Mouse (Mus musculus) layer of hippocampus, postnatal 25 days (tissue): ENCODE results near the gene Dmc1. TPM values are rescaled to one million over a fixed set of nuclear protein-coding genes. Genes with fewer than 3 reads are reported as not detected.
A peak's percentile ranks its signal among the peaks of the same experiment; 100 is the strongest.

Experiments
- DNase-seq, 2 experiments: peaks; one replicate each; pipeline ENCODE4 v3.0.0; 2022; ENCODE audit warnings: mixed read lengths in 2 of 2, low spot score in 1 of 2; ENCODE audit errors: extremely low spot score in 1 of 2
- microRNA-seq, 2 experiments: library from miRNA; unstranded; fragments of <30 nt; microRNA quantifications; one replicate each; pipeline ENCODE4 v1.2.0; 2021
- total RNA-seq, 2 experiments: library from RNA; stranded (reverse); gene quantifications; 2 replicates each; pipeline ENCODE4 v1.2.3; 2021

Gene Dmc1
- total RNA-seq, 2 experiments from 2014 or later = 0.57 to 0.92 TPM

DNA sequence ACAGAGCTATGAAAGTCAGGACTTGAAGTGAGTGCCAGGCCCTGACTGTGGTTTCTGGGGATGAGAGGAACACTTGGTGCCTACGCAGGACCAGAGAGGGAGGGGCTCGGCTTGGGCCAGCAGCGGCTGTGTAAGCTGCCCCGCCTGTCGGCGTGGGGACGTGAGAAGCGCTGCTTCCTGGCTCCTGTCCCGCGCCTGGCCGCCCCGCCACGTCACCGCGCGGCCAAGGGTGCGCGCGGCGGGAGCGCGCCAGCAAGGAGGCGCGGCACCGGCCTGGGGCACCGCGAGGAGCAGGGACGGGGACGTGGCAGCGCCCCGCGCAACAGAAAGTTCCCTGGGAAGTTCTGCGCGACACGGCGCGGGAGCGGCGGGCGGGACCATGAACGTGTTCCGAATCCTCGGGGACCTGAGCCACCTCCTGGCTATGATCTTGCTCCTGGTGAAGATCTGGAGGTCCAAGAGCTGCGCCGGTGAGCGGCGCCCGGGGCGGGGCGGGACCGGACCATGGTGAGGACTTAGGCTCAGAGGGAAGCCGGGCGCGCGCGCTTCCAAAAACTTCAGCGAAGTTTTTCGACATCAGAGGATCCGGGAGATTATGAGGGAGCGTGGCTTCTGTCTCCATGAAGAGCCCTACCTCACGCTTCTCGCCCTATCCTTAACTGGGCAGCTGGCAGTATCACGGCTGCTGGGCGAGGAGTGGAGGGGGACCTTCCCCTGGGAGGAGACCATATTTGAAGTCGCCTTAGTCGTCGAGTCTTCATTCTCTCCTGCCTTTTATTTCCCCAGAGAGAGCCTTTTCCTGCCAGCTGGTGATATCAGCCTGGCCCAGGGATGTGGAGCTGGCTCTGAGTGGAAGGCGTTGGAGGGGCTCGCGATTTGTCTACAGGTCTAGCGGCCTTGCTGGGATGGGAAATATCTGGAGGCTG, 88.5 kb downstream of the Dmc1 start, which contains the start of gene Kdelr3:
TSS of gene Kdelr3 (plus strand) at position 241 of the 926 bp plus-strand sequence.
- no peak for DNase-seq

DNA sequence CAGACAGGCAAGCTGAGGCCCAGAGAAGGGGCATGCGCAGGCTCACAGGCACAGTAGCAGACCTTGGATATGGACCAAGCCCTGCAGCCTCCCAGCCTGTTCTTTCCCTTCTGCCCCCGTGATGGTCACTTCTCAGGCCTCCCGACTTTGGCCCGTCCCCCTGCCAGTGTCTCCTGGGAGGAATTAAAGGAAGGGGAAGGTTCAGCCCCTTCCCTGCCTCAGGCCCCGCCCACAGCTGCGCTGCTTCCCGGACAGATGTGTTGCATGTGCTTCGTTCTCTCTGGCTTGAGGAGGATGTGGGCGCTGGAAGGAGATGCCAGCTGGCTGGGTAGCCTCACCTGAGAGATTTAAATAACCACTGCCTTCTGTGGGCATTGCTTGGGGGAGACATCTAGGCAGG, 91.0 kb downstream of the Dmc1 start:
- no peak for DNase-seq

DNA sequence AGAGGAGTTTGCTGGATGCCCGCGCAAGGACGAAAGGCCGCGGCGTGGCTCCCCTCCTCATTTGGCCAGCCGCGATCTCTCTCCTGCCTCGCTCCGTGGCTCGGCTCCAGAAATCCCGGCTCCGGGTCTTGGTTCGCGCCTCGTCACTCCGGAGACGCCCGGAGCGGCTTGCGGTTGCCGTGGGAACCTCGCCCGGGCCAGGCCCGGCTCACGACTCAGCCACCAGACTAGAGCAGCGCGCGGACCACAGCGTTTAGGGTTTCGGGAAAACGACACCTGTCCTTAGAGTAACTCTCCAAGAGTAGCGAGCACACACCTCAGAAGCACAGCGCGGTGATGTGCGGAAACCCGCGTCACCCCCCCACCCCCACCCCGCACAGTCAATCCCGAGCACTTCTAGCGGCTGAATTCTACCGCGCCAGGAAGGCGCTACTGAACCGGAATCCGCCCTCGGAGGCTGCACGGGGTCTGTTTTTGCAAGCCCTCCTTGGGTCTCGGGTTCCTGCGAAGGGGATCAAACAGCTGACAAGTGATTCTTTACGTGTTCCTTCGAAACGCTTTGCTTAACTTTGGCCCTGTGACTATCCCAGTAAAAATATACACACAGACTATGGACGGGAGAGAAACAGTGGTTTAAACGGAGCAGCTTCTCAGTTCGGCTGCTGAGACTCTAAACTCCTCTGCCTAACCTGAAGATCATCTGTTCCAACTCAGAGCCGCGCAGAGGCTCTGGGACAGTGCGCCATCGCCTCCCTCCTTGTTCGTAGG, 93.2 kb downstream of the Dmc1 start:
- peak; percentile 80 to 88 for DNase-seq

Small RNA genes within 50 kb of the gene (microRNA-seq; reads per million reads assigned to microRNA genes)
- 0 reads per million in 2 experiments for gene Gm27903

Other genes starting within 250 kb of the Dmc1 start
- gene Tmem184b, start 201.5 kb downstream of the Dmc1 start, total RNA-seq = 10 to 100 TPM; 54.2 to 55.4 TPM
- gene Csnk1e, start 149.5 kb downstream of the Dmc1 start, total RNA-seq = 100 to 1,000 TPM; 110 to 121 TPM
- gene Kcnj4, start 99.9 kb downstream of the Dmc1 start, total RNA-seq = 10 to 100 TPM; 85.0 to 86.9 TPM
- under 1 TPM; 0.37 to 0.68 TPM for gene Kdelr3, start 88.7 kb downstream of the Dmc1 start, total RNA-seq
- gene Ddx17, start 58.4 kb downstream of the Dmc1 start, total RNA-seq = 100 to 1,000 TPM; 275 to 348 TPM
- 10 to 100 TPM in 1 of 2 experiments, 1 to 10 TPM in 1; 6.0 to 11.5 TPM for gene Fam227a, start 53.8 kb upstream of the Dmc1 start, total RNA-seq
- gene Cby1, start 54.1 kb upstream of the Dmc1 start, total RNA-seq = 10 to 100 TPM; 51.8 to 54.2 TPM
- gene Tomm22, start 65.8 kb upstream of the Dmc1 start, total RNA-seq = 100 to 1,000 TPM; 100 to 107 TPM
- gene Josd1, start 82.8 kb upstream of the Dmc1 start, total RNA-seq = 10 to 100 TPM; 49.4 to 53.2 TPM
- 10 to 100 TPM; 46.2 to 52.6 TPM for gene Gtpbp1, start 85.7 kb upstream of the Dmc1 start, total RNA-seq
- gene Sun2, start 137.4 kb upstream of the Dmc1 start, total RNA-seq = 10 to 100 TPM; 23.5 to 23.7 TPM
- gene Dnal4, start 172.7 kb upstream of the Dmc1 start, total RNA-seq = 10 to 100 TPM; 53.0 to 59.4 TPM
- gene Nptxr, start 199.7 kb upstream of the Dmc1 start, total RNA-seq = 100 to 1,000 TPM; 773 to 802 TPM
- gene Npcd, start 229.1 kb upstream of the Dmc1 start, total RNA-seq = 10 to 100 TPM; 16.8 to 30.2 TPM
- gene Cbx6, start 229.6 kb upstream of the Dmc1 start, total RNA-seq = 100 to 1,000 TPM; 397 to 421 TPM